Mouse (Mus musculus) heart, postnatal 0 days (tissue): Measurements from ENCODE around the gene Apoc4.

Experiments used
- CTCF ChIP-seq: IDR thresholded peaks from 2 replicates; pipeline ENCODE4 v1.5.1; 2016; ENCODE audit warnings: antibody characterized with exemption, control low read depth, low read depth
- EP300 ChIP-seq: IDR thresholded peaks from 2 replicates; pipeline ENCODE4 v1.6.1; 2016; ENCODE audit warnings: antibody characterized with exemption, low read depth

DNA sequence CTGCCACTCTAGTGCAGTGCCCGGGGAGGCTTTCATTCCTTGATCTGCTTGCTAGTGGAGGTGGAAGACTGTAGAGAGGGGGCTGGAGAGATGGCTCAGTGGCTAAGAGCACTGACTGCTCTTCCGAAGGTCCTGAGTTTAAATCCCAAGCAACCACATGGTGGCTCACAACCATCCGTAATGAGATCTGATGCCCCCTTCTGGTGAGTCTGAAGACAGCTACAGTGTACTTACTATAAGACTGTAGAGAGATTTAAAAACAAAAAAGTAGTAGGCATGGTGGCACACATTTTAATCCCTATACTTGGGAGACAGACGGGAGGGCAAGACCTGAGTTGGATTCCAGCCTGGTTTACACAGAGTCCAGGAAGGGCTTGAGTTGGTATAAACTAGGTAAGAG lies 31.1 kb upstream of the Apoc4 start:
- TF ChIP-seq CTCF (peak; percentile 48), EP300 (no peak)
